Mouse (Mus musculus): ENCODE data around the gene Gpr34. TPM values are rescaled to one million over a fixed set of nuclear protein-coding genes. Genes with fewer than 3 reads are reported as not detected.

Gpr34 gene
- polyA plus RNA-seq, 1 experiment from 2014 or later = 2.6 TPM

DNA sequence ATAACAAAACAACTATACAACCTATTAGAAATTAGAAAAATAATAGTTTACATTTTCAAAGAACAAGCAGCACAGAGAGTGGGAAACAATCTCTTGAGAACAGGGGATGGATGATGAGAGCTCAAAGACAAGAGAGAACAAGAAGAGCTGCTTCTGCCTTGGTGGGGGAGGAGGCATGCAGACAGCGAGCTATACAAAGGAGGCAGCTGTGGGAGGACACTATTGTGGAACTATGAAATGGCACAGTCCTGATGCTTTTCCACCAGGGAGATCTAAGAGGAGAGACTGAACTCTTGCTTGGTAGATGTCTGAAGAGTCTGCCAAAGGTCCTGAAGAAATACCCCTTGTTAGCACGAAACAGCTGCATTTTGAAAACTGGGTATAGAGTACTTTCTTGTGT lies 56.5 kb downstream of the Gpr34 start:
- no peak for DNase-seq
- H3K9ac ChIP-seq (replicated peaks; ENCODE audit: low read length) = no peak overlapping the region
- H3K4me3 ChIP-seq (replicated peaks; ENCODE audit: low read depth, low read length) = no peak overlapping the region
- no peaks in the 10 kb centered on the region for H3K36me3 ChIP-seq (ENCODE audit: control insufficient read depth, insufficient read depth, low read length)
- H3K9me3 ChIP-seq (ENCODE audit: control insufficient read depth, low read length) = no peaks in the 10 kb centered on the region
- no peak for ATAC-seq (ENCODE audit: low FRiP score, low TSS enrichment)
- H3K27ac ChIP-seq (replicated peaks; ENCODE audit: low read depth, low read length) = no peak overlapping the region
- H3K4me1 ChIP-seq (ENCODE audit: control insufficient read depth, insufficient read depth, low read length) = no peaks in the 10 kb centered on the region
- H3K4me2 ChIP-seq (ENCODE audit: low read length) = no peak overlapping the region
- 50% methylated on average over 2 of the region's 2 CpGs for WGBS
- H3K27me3 ChIP-seq (ENCODE audit: control insufficient read depth, insufficient read depth, low read length) = no peaks in the 10 kb centered on the region

Small RNAs within 50 kb of the gene (microRNA-seq; reads per million reads assigned to microRNA genes)
- not detected for gene Gm25246

Other genes with a start within 250 kb of the Gpr34 start
- 0.12 and 0.15 TPM in 2 replicates for gene Nyx, start 166.0 kb upstream of the Gpr34 start, polyA plus RNA-seq (2014; fragmentation: Nextera tagmentation; extraction: Ambion mirVana)
- 0.61 and 0.76 TPM in 2 replicates for gene Gpr82, start 29.3 kb downstream of the Gpr34 start, polyA plus RNA-seq (2014; fragmentation: Nextera tagmentation; extraction: Ambion mirVana)
- 64.0 and 65.5 TPM in 2 replicates for gene Cask, start 219.3 kb downstream of the Gpr34 start, polyA plus RNA-seq (2014; fragmentation: Nextera tagmentation; extraction: Ambion mirVana)